ENCODE assay signal across 13 mouse cellular contexts in the genomic region with DNA sequence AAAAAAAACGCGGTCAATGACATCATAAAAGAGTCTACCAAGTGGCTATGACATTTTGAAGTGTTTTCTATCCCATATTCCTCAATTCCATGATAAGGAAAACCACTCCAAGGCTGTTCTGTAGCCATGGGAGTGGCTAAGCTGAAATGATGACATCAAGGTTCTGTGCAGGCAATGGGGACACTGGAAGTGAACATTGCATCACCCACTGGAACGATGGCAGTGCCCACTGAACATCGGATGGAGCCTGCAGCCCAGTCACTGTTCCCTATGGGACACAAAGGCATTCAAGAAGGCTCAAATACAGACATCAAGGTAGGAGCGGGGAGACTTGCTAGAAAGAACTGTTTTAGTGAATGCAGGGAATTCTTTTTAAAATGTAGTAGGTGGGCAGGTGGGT.
"Had no signal": no experiment of that assay in that cellular context is flagged by ENCODE, and none has a peak within 500 bp of the region (broad histone marks: within the 10 kb centered on the region; RNA-seq: fewer than 3 reads in every experiment).

No protein-coding gene starts in this region.

- DNase-seq: liver, postnatal 0 days; lung, adult 2 months; lung, postnatal 14 days; lung, postnatal 36 days; midbrain, embryonic 14.5 days; retina, postnatal 1 day; right cerebral cortex, adult 18-20 months; right cerebral cortex, postnatal 25 days; right cerebral cortex, postnatal 4 days; spleen, adult 18-20 months; thymus, adult 18-20 months; thymus, postnatal 14 days; thymus, postnatal 36 days had no signal
